Mouse (Mus musculus) cerebellum, adult 18-20 months (tissue): ENCODE data around the gene Spire2.
"Not testable (repeated sequence)": the region's sequence is repeated elsewhere in the genome, so short reads cannot be mapped to it uniquely, and the experiment has no call there.

ENCODE experiments used
- DNase-seq, 2 experiments: peaks; one replicate each; pipeline ENCODE4 v3.0.0; 2021

Spire2 gene

GRCm38 (mm10) chr8:123332262-123333090 is at the start of gene Spire2:
Gene Spire2 (plus strand): TSS chr8:123332713.
- DNase-seq = peak; percentile 87 to 88

- DNase-seq = not testable (repeated sequence)
These were observed 49.5 kb upstream of the Spire2 start for GRCm38 (mm10) chr8:123282994-123283393.

- DNase-seq = no peak
These were observed 48.5 kb upstream of the Spire2 start for GRCm38 (mm10) chr8:123283991-123284390.

- DNase-seq = no peak
These were observed 48.0 kb upstream of the Spire2 start for GRCm38 (mm10) chr8:123284493-123284892.

GRCm38 (mm10) chr8:123287362-123287761 is 45.2 kb upstream of the Spire2 start:
- no peak for DNase-seq

- DNase-seq = peak; percentile 21 to 44
These were observed 42.3 kb upstream of the Spire2 start for GRCm38 (mm10) chr8:123290166-123290565.

GRCm38 (mm10) chr8:123290679-123291078 is 41.8 kb upstream of the Spire2 start:
- no peak for DNase-seq

- no peak for DNase-seq
These were observed 40.8 kb upstream of the Spire2 start for GRCm38 (mm10) chr8:123291716-123292115.

GRCm38 (mm10) chr8:123292281-123292680 is 40.2 kb upstream of the Spire2 start:
- DNase-seq = no peak

GRCm38 (mm10) chr8:123292785-123293184 is 39.7 kb upstream of the Spire2 start:
- DNase-seq = no peak

- DNase-seq = no peak
These were observed 34.2 kb upstream of the Spire2 start for GRCm38 (mm10) chr8:123298301-123298700.

- no peak for DNase-seq
These were observed 23.8 kb upstream of the Spire2 start for GRCm38 (mm10) chr8:123308738-123309137.

- DNase-seq = no peak
These were observed 14.6 kb upstream of the Spire2 start for GRCm38 (mm10) chr8:123317781-123318466.

GRCm38 (mm10) chr8:123318467-123318911 is 14.0 kb upstream of the Spire2 start, which contains the start of gene Fanca:
Gene Fanca (minus strand): TSS chr8:123318576.
- DNase-seq = peak; percentile 93 to 97

- DNase-seq = peak; percentile 52 to 70
These were observed 12.9 kb upstream of the Spire2 start for GRCm38 (mm10) chr8:123319522-123320164.

- no peak for DNase-seq
These were observed 4.0 kb upstream of the Spire2 start for GRCm38 (mm10) chr8:123328552-123328951.

- DNase-seq = no peak
These were observed 3.2 kb upstream of the Spire2 start for GRCm38 (mm10) chr8:123329350-123329749.

GRCm38 (mm10) chr8:123329961-123330360 is 2.6 kb upstream of the Spire2 start:
- no peak for DNase-seq

- no peak for DNase-seq
These were observed 1.8 kb upstream of the Spire2 start for GRCm38 (mm10) chr8:123330701-123331100.

- DNase-seq = no peak
These were observed 1.2 kb upstream of the Spire2 start for GRCm38 (mm10) chr8:123331301-123331700.

- DNase-seq = peak in 1 of 2 experiments; percentile 9
These were observed 703 bp upstream of the Spire2 start for GRCm38 (mm10) chr8:123331810-123332209.

- DNase-seq = peak in 1 of 2 experiments; percentile 17
These were observed 626 bp downstream of the Spire2 start for GRCm38 (mm10) chr8:123333091-123333587.

- peak; percentile 15 to 19 for DNase-seq
These were observed 1.4 kb downstream of the Spire2 start for GRCm38 (mm10) chr8:123333864-123334263.
